Mouse (Mus musculus): ENCODE measurements around the gene Nhp2.
"Not testable (repeated sequence)": the region's sequence is repeated elsewhere in the genome, so short reads cannot be mapped to it uniquely, and the experiment has no call there.

The Nhp2 gene

DNA sequence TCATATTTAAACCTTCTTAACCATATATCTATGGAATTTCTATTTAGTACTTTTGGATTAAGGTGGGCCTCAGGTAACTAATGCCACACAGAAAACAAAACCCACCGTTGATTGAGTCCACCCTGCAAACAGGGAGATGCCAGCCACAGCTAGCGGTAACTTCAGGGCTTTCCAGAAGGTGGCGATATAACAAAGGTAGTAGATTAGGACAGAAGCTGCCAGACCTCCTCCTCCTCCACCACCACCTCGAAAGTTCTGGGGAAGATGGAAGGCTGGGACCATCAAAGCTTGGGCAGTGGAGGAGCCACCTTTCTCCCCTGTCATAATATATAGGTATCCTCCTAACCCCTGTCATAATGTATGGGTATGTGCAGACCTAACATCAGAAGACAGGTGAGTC, 1.8 kb upstream of the Nhp2 start:
- no peaks in the 10 kb centered on the region for H3K27me3 ChIP-seq (ENCODE audit: control insufficient read depth, insufficient read depth, low read length, poor library complexity, severe bottlenecking)
- DNase-seq (ENCODE audit: low read depth, low spot score): peak; percentile 87
- H3K36me3 ChIP-seq (ENCODE audit: control insufficient read depth, insufficient read depth, low read length, poor library complexity, severe bottlenecking): peaks cover 2% of the 10 kb centered on the region; the same call in 1 of the 2 replicates

DNA sequence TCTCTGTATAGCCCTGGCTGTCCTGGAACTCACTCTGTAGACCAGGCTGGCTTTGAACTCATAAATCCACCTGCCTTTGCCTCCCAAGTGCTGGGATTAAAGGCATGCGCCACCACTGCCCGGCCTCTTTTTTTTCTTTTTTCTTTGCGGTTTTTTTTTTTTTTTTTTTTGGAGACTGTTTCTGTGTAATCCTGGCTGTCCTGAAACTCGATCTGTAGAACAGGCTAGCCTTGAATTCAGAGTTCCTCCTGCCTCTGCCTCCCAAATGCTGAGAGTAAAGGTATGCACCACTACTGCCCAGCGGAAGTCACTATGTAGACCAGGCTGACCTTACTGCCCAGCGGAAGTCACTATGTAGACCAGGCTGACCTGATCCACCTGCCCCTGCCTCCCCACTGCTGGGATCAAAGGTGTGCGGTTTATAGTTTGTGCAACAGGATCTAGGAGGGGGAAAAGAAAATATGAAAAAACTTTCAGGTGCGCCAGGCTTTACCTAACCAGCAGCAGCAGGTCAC, 584 bp upstream of the Nhp2 start:
- no peak for DNase-seq (ENCODE audit: low read depth, low spot score)
- Histone ChIP-seq H3K27me3 (ENCODE audit: control insufficient read depth, insufficient read depth, low read length, poor library complexity, severe bottlenecking) (no peaks in the 10 kb centered on the region), H3K36me3 (ENCODE audit: control insufficient read depth, insufficient read depth, low read length, poor library complexity, severe bottlenecking) (peaks cover 7% of the 10 kb centered on the region)

DNA sequence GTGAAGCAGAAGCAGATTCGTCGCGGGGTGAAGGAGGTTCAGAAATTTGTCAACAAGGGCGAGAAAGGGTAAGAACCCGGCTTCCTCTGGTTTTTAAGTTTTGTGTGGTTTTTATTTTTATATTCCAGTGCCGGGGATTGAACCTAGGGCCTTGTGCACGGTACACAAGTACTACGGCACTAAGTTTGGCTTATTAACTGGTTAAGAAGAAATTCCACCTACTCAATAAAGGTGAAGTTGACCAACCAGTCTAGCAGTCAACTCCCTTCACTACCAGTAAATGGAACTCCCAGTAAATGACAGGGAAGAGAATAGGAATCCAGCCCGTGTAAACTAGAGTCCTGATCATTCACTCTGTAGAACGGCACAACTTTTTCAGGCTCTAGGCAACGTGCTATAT, 549 bp downstream of the Nhp2 start:
- H3K27me3 ChIP-seq (ENCODE audit: control insufficient read depth, insufficient read depth, low read length, poor library complexity, severe bottlenecking): no peaks in the 10 kb centered on the region
- H3K36me3 ChIP-seq (ENCODE audit: control insufficient read depth, insufficient read depth, low read length, poor library complexity, severe bottlenecking): peaks cover 7% of the 10 kb centered on the region
- DNase-seq (ENCODE audit: low read depth, low spot score): no peak

DNA sequence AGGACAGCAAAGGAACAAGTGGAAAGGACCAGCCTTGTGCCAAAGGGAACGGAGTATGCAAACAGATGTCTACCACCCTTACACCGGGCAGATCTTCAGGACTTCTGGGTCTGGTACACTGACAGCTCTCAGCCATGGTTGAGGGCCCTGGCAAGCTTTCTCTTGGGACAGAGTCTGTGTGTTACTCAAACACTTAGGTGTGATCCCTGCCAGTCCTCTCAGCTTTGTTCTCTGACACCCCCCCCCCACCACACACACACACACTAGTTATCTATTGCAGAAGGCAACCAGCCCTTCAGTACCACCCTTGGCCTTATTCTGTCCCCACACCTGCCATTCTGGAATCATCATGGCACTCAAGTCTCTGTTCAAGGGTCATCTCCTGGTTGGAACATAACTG, 2.2 kb downstream of the Nhp2 start:
- Histone ChIP-seq H3K27me3 (ENCODE audit: control insufficient read depth, insufficient read depth, low read length, poor library complexity, severe bottlenecking) (no peaks in the 10 kb centered on the region), H3K36me3 (ENCODE audit: control insufficient read depth, insufficient read depth, low read length, poor library complexity, severe bottlenecking) (peaks cover 7% of the 10 kb centered on the region)
- DNase-seq (ENCODE audit: low read depth, low spot score): no peak

DNA sequence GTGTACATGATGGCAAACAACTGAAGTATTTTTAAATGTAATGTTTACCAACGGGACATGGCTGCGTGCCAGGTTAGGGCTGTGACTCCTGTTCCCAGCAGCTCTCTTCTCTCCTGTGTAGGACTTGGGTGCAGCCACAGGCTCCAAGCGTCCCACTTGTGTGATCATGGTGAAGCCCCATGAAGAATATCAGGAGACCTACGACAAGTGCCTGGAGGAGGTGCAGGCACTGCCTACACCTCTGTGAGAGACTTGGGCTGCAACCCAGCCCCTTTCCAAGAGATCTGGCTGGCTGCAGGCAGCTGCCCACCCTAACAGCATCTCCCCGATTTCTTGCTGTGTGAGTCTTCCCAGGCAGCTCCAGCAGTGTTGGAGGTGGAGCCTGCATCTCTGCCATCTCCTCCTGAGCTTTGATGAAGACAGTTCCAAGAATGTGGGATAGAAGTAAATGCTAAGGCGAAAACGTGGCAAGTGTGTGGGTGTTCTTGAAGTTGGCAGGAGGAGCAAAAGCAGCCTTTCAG, 3.5 kb downstream of the Nhp2 start:
- DNase-seq (ENCODE audit: low read depth, low spot score): no peak
- H3K36me3 ChIP-seq (ENCODE audit: control insufficient read depth, insufficient read depth, low read length, poor library complexity, severe bottlenecking): peaks cover 13% of the 10 kb centered on the region
- no peaks in the 10 kb centered on the region for H3K27me3 ChIP-seq (ENCODE audit: control insufficient read depth, insufficient read depth, low read length, poor library complexity, severe bottlenecking)

DNA sequence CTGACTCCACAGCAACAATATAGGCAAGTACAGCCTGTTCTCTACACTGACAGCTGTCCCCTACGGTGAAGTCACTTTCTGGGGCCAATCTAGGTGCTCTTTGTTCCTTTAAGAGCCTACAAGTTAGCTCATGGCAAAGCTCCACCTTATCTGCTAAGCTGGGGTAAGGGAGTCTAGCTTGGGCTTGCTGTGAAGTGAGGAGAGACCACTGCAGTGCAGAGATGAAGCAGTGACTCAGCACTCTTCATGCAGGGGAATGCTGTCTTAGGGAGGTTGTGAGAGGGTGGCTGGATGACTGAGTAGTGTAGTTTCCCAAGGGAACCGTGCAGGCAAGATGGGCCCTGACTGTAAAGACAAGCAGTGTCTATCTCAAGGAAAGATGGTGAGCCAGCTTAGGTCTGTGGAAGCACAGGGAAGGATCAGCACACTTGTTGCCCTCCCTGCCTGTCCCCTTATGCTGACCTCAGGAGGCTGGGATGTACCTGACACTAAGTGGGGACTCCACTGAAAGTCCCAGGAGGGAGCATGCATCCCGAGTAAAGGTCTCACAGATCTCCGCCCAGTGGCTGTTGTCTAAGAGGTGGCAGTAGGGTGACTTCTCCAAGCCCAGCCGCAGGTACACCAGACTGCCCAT, 5.8 kb downstream of the Nhp2 start:
- H3K36me3 ChIP-seq (ENCODE audit: control insufficient read depth, insufficient read depth, low read length, poor library complexity, severe bottlenecking): peaks cover 18% of the 10 kb centered on the region
- no peak for DNase-seq (ENCODE audit: low read depth, low spot score)
- H3K27me3 ChIP-seq (ENCODE audit: control insufficient read depth, insufficient read depth, low read length, poor library complexity, severe bottlenecking): no peaks in the 10 kb centered on the region

DNA sequence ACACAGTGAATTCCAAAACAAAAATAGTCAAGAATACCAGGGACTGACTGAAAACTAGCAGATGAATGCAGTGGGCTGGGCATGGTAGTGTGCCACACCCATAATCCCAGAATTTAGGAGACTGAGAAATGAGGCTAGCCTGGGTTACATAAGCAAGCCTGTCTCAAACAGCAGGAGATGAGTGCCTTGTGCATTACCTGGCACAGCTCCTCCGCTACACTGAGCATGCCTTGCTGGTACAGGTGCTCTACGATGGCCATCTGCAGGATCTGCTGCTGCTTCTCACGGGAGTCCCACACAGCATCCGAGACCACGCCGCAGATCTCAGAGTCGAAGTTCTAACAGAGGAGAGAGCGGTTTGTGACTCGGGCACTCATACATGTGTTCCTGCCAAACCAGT, 7.9 kb downstream of the Nhp2 start:
- DNase-seq (ENCODE audit: low read depth, low spot score): no peak
- Histone ChIP-seq H3K36me3 (ENCODE audit: control insufficient read depth, insufficient read depth, low read length, poor library complexity, severe bottlenecking) (peaks cover 18% of the 10 kb centered on the region), H3K27me3 (ENCODE audit: control insufficient read depth, insufficient read depth, low read length, poor library complexity, severe bottlenecking) (no peaks in the 10 kb centered on the region)

DNA sequence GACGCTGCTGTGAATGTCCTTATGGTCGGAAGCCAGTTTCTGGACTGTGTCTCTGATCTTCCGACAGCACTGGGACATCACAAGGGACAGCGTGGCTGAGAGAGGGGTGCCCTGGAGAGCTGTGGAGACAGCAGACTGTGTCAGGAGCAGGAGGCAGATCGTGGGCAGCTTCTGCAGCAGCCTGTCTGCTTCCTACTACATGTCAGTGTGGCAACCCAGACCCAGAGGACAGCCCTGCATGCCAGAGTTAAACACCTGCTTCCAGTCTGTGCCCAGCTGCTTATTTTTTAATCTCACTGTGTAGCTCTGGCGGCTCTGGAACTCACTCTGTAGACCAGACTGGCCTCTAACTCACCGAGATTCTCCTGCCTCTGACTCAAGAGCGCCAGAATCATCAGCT, 8.4 kb downstream of the Nhp2 start:
- Histone ChIP-seq H3K36me3 (ENCODE audit: control insufficient read depth, insufficient read depth, low read length, poor library complexity, severe bottlenecking) (peaks cover 16% of the 10 kb centered on the region), H3K27me3 (ENCODE audit: control insufficient read depth, insufficient read depth, low read length, poor library complexity, severe bottlenecking) (no peaks in the 10 kb centered on the region)
- DNase-seq (ENCODE audit: low read depth, low spot score): no peak

DNA sequence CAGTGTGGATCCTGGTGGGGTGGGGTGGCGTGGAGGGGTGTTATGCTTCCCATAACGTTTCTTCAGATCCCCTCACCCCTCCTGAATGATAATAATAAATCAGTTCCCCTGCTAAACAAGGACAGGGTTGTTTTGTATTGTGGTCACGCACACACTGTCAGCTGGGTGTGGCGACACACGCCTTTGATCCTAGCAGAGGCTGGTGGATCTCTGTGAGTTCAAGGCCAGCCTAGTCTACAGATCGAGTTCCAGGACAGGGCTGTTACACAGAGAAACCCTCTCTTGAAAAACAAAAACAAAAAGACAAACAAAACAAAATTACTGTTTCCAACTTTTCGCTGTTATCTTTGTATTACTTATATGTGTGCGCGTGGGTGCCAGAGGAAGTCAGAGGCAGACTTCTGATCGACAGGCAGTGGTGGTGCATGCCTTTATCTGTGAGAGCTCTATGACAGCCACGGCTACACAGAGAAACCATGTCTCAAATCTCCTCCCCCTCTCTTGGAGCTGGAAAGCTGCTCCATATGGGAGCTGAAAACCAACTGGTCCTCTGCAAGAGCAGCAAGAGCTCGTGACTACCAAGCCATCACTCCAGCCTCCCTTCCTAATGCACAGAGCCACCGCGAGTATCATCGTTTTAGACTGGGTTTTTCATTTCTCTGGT, 10.2 kb downstream of the Nhp2 start:
- Histone ChIP-seq H3K36me3 (ENCODE audit: control insufficient read depth, insufficient read depth, low read length, poor library complexity, severe bottlenecking) (peaks cover 11% of the 10 kb centered on the region), H3K27me3 (ENCODE audit: control insufficient read depth, insufficient read depth, low read length, poor library complexity, severe bottlenecking) (no peaks in the 10 kb centered on the region)
- DNase-seq (ENCODE audit: low read depth, low spot score): no peak

DNA sequence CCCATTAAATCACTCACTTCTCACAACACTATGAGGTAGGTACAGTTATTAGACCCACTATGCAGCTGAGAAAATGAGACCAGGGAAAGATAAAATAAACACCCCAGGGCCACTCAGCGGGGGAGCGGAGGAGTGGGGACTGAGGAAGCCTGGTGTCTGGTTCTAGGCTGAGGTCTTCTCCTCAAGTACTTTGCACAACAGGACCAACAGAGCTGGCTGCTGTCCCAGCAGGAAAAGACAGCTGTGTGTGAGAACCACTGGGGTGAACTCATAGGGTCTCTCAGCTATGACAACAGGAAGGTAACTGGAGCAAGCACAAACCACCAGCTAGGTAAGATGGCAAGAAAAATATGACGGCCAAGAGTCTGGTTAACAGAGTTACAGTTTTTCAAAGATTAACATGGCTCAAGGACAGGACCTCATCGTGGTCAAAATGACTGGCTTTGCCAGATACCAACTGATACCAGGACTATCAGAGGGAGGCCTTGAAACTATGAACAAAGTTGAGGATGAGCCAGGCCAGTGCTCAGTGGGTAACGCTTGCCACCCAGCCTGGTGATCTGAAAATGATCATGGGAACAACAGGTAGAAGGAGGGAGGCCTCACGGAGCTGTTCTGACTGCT, 12.7 kb downstream of the Nhp2 start:
- Histone ChIP-seq H3K27me3 (ENCODE audit: control insufficient read depth, insufficient read depth, low read length, poor library complexity, severe bottlenecking) (no peaks in the 10 kb centered on the region), H3K36me3 (ENCODE audit: control insufficient read depth, insufficient read depth, low read length, poor library complexity, severe bottlenecking) (peaks cover 8% of the 10 kb centered on the region)
- no peak for DNase-seq (ENCODE audit: low read depth, low spot score)

DNA sequence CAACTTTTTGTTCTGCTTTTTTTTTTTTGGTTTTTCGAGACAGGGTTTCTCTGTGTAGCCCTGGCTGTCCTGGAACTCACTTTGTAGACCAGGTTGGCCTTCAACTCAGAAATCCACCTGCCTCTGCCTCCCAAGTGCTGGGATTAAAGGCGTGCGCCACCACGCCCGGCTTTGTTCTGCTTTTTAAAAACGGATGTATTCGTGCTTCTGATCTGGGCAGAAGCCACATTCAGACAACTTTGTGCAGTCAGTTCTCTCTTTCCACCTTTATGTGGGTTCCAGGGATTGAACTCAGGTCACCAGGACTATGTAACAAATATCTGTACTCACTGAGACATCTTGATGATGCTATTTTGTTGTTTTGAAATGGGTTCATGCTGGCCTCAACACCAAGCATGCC, 13.7 kb downstream of the Nhp2 start:
- not testable (repeated sequence) for H3K36me3 ChIP-seq (ENCODE audit: control insufficient read depth, insufficient read depth, low read length, poor library complexity, severe bottlenecking); H3K27me3 ChIP-seq (ENCODE audit: control insufficient read depth, insufficient read depth, low read length, poor library complexity, severe bottlenecking)
- DNase-seq (ENCODE audit: low read depth, low spot score): peak; percentile 40

DNA sequence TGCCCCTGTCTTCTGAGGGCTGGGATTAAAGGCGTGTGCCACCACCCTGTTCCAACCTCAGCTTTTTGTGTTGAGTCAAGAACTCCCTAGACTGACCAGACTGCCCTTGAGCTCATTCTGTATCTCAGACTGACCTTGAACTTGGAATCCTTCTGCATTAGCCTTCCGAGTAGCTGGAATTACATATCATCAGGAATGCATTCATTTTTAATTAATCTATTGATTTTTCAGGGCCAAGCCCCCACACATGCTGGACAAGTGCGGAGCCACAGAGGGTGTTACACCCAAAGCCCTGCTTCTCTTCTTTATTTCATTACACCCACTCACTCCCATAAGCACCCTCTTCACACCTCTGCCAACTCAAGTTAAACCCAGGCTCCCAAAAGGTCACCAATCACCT, 14.2 kb downstream of the Nhp2 start:
- H3K27me3 ChIP-seq (ENCODE audit: control insufficient read depth, insufficient read depth, low read length, poor library complexity, severe bottlenecking): no peaks in the 10 kb centered on the region
- H3K36me3 ChIP-seq (ENCODE audit: control insufficient read depth, insufficient read depth, low read length, poor library complexity, severe bottlenecking): peaks cover 1% of the 10 kb centered on the region
- DNase-seq (ENCODE audit: low read depth, low spot score): no peak

DNA sequence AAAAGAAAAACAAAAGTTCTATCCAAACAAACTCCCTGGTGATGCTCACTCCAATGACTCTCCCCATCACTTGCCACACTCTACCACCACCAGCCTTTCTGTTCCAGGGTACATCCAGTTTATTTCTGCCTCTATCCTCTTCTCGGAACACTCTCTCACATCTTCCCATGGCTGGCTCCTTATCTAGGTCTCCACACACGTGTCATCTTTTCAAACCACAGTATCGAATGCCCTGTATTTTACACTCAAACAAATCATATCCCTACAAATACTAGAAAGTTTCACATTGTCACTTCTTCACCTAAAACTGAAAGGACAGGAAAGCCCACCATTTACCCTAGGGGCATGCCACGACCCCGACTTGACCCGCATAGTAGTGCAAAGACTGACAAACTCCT, 15.6 kb downstream of the Nhp2 start:
- Histone ChIP-seq H3K36me3 (ENCODE audit: control insufficient read depth, insufficient read depth, low read length, poor library complexity, severe bottlenecking) (no peaks in the 10 kb centered on the region), H3K27me3 (ENCODE audit: control insufficient read depth, insufficient read depth, low read length, poor library complexity, severe bottlenecking) (no peaks in the 10 kb centered on the region)
- no peak for DNase-seq (ENCODE audit: low read depth, low spot score)

DNA sequence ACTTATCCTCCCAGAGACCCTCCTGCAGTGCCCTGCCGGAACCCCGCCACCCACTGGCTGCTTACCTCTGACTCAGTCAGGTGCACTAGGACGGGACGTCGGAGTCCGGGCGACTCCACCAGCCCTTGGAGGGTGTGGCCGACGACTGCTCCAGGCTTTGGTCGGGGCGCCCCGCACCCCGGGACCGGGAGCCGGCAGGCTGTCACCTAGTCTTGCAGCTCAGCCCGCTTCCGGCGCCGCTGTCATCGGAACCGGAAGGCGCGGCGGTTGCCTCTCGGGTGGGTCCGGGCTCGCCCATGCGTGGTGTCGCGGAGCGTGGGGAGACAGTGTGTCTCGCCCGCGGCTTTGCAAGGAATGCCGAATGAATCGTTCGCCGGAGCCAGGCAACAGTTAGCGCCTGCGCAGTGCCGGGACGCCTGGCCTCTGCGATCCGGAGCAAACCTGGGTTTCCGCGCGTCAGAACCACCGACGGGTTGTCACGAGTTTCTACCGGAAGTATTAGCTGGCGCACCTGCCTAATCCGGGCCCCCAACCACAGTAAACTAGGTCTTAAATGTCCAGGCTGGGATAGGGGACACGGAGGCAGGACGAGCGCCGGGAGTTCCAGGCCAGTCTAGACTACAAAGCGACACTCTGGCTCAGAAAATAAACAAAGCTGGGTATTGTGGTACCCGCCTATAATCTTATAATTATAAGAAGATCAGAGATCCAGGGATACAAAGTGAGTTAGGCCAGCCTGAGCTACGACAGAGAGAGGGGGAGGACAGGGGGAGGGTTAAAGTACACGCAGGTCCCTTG, 16.2 kb downstream of the Nhp2 start, which contains the start of gene Rmnd5b:
Rmnd5b (minus strand) TSS at position 372 of the 798 bp plus-strand sequence.
- peak; percentile 94 for DNase-seq (ENCODE audit: low read depth, low spot score)
- no peaks in the 10 kb centered on the region for H3K27me3 ChIP-seq (ENCODE audit: control insufficient read depth, insufficient read depth, low read length, poor library complexity, severe bottlenecking)
- H3K36me3 ChIP-seq (ENCODE audit: control insufficient read depth, insufficient read depth, low read length, poor library complexity, severe bottlenecking): no peaks in the 10 kb centered on the region

Measured in splenic B cell, adult 2 months (primary cell).